Mouse (Mus musculus): Measurements from ENCODE around the gene 4931429L15Rik.

Gene 4931429L15Rik

GRCm38 (mm10) chr9:46257546-46257945, 62.2 kb downstream of the 4931429L15Rik start:
- DNase-seq, result no peak

GRCm38 (mm10) chr9:46256658-46257385, 63.0 kb downstream of the 4931429L15Rik start:
- DNase-seq, result no peak

GRCm38 (mm10) chr9:46256177-46256576, 63.6 kb downstream of the 4931429L15Rik start:
- no peak for DNase-seq

All from cerebellum, postnatal 10 days (tissue).